Mouse (Mus musculus): ENCODE measurements around the gene 2310022B05Rik.

The 2310022B05Rik gene

GRCm38 (mm10) chr8:124663112-124663873 lies at the start of gene 2310022B05Rik:
Gene 2310022B05Rik (minus strand): TSS chr8:124663369.
- DNase-seq: peak; percentile 91 to 94

DNA sequence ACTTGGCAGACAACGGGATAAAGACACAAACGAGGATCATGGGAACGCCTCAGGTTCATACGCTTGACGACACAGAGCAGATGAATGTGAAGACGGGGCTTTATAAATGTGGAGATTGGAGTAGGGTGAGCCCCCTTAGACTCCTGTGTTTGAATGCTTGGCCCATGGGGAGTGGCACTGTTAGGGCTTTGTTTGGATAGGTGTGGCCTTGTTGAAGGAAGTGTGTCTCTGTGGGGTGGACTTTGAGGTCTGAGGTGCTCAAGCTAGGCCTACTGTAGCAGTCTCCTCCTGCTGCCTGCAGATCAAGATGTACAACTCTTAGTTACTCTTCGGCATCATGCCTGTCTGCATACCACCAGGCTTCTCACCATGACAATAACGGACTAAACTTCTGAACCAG lies 42.7 kb upstream of the 2310022B05Rik start:
- DNase-seq: no peak

DNA sequence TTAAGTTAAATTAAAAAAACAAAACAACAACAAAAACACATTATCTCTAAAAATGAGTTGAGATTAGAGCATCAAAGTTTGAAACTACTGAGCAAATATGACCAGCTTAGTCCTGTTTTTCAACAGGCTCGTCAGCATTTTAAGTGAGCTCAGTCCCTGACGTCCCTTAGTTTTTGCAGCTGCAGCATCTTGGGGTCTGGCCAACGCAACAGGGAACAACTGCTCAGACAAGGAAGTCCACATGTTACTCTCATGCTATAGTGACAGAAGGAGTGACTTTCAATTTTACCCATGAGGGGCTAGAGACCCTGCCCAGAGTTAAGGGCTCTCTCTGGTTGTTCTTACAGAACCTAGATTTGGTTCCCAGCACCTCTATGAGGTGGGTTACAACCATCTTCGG lies 41.2 kb upstream of the 2310022B05Rik start:
- no peak for DNase-seq

DNA sequence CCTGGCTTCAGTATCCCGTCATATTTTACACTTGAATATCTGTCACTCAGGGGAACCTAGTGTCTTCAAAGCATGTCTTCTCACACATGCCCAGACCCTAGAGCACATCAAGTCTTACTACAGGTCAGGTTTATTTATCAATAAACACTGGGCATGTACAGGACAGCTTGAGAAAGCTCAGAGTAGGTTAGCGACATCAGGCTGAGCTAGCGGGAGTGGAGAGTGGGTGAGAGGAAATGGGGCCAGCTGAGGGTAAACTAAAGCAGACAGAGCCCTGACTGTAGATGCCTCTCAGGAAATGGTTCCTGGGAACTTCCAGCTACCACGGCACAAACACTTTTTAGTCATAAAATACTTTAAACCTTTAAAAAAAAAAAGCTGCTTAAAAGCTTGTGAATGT lies 40.4 kb upstream of the 2310022B05Rik start:
- DNase-seq: no peak

GRCm38 (mm10) chr8:124702183-124702582 lies 39.0 kb upstream of the 2310022B05Rik start:
- DNase-seq: no peak

DNA sequence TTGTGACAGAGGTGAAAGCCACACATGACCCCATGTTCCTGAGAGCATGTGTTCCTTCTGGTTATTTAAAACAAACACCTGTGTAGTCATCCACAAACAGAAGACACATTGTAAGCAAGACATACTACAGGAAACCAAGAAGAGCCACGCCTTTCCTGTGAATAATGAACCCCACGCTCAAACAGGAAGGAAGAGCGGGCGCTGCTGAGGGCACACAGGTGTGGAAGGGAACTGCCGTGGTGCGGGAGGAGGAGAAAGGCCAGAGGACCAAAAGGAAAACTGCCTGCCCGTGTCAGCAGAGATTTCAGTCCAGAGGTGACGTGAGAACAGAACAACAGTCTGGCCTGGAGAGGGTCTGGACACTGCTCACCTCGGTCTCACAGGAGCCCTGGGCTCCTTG lies 37.9 kb upstream of the 2310022B05Rik start:
- DNase-seq: no peak

DNA sequence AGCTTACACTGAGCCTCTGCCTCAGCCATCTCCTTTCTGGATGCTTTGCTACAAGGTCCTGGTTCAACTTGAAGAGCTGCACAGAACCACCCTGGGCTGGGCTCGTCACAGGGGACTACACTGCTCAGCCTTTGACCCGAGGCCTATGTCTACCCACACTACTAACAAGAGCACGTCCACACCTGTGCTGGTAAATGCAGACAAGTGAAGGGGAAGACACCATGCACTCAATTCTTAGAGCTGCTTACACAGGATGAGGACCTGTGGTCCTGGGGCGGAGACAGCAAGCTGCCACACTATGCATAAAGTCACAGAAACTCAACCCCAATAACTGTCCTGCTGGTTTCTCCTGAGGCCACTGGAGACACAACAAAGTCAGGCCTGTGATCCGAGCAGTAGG lies 37.1 kb upstream of the 2310022B05Rik start:
- no peak for DNase-seq

DNA sequence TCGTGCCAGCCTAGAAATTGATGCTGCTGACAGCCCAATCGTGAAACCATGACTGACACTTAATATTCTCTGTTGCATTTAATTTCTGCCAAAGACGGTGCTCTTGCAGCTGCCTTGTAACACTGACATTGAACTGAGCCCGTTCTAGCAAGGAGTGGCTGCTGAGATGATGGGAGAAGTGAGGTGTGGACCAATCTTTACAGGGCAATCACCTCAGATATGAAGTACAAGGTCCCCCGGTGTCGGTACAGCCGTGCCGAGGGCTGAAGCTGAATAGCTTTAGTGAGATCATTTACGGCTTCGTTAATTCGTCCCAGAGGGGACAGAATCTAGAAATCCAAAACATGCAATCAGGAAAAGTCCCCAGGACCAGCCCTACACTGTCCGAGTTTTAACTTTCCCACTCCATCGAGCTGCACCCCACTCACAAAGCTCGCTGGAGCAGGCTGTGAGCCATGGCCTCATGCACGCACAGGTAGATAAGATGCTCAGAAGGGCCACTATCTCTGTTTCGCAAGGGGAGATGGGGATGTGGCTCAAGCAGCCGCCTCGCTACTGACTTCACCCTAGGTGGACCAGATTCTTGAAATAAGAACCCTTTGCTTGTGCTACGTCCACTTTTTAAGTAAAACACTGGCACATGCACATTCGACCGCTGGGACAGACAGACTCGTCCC lies 32.4 kb upstream of the 2310022B05Rik start:
- no peak for DNase-seq

GRCm38 (mm10) chr8:124691706-124692105 lies 28.5 kb upstream of the 2310022B05Rik start:
- peak; percentile 50 to 72 for DNase-seq

DNA sequence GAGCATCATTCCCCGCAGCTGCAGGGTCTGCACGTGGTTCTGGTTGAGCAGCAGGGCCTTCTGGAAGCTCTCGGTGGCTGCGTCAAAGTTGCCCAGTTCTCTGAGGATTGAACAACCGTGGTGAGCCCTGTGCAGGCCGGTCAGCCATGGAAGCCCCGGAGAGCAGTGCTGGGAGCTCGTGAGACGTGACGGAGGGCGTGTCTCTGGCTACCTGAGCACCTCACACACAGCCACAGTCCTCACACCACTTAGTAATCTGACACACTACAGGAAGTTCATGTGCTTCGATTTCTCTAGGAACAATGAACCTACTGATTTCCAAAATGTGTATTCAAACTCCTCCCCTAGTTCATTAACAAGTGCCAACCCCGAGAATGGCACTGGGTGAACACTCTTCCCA lies 25.7 kb upstream of the 2310022B05Rik start:
- no peak for DNase-seq

GRCm38 (mm10) chr8:124682218-124682617 lies 19.0 kb upstream of the 2310022B05Rik start:
- DNase-seq: no peak

- peak; percentile 36 to 48 for DNase-seq
Observed at GRCm38 (mm10) chr8:124681792-124682157, 18.6 kb upstream of the 2310022B05Rik start.

GRCm38 (mm10) chr8:124681077-124681791 lies 18.1 kb upstream of the 2310022B05Rik start:
- peak; percentile 74 to 80 for DNase-seq

DNA sequence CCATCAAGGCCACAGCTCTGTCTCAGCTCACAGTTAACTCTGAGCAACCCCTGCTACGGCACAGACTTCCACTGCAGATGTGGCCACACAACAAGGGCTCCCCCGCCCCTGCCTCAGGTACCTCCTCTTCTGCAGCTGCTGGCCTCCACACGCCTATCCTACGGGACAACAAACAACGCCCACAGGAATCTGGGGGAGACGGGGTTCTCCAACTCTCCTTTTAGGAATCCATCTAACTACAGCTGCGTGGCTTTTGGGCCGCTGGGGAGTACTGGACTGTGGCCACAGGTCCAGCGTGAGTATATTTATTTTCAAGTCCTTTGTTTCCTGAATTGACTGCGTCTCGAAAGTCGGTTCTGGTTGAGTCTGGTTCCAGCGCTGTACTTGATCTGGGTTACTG lies 15.1 kb upstream of the 2310022B05Rik start:
- no peak for DNase-seq

GRCm38 (mm10) chr8:124677486-124677885 lies 14.3 kb upstream of the 2310022B05Rik start:
- DNase-seq: peak; percentile 75 to 81

GRCm38 (mm10) chr8:124677078-124677477 lies 13.9 kb upstream of the 2310022B05Rik start:
- no peak for DNase-seq

DNA sequence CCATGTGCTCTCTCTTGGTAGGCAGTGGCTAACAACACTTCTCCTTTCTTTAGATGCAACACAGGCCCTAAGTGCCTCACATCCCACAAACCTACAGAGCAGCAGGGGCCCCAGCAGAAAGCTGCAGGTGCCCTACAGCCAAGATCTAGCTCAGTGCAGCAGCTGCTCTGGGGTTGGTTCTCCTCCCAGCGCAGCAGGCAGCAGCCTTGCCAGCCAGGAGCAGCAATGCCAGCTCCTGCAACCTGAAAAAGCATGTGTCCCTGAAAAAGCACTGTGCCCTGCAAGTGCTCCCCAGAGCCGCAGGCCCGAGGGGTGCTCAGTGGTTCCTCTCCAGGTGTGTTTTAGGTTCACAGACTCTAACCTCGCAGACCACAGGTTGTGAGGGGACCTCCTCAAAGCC lies 13.5 kb upstream of the 2310022B05Rik start:
- no peak for DNase-seq

DNA sequence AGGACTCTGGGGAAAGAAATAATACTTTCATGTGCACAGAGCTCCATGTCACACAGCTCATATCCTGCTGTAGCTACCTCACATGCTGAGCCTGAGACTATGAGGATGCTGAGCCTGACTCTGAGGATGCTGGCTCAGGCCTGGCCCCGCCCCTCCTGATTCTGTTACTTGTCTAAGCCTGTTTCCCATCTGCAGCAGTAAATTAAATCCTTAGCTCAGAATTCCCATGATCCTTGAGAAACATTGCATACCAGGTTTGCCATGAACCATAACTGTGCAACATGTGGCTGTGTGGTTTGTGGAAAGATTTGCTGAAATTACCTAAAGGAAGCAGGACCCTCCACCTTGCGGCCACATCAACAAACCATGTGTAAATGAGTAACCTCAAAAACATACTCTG lies 9.2 kb upstream of the 2310022B05Rik start:
- no peak for DNase-seq

DNA sequence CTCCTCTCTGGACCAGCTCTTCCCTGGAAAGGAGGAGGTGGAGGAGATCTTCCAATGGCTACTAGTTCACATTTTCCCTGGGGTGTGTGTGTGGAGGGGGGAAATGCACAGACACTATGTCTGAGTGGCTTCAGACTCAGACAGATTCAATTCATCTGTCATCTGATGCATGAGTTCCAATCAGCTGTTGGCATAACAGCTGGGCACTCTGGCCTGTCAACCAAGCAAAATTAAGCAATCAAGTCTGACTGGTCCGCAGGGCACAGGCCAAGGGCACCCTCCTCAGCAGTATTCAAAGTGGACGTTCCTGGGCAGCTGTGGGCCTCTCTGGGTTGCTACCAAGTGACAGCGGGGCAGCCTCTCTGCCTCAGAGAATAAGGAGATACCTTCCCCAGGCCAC lies 5.6 kb upstream of the 2310022B05Rik start:
- DNase-seq: no peak

- DNase-seq: no peak
Observed at GRCm38 (mm10) chr8:124664414-124664813, 1.2 kb upstream of the 2310022B05Rik start.

DNA sequence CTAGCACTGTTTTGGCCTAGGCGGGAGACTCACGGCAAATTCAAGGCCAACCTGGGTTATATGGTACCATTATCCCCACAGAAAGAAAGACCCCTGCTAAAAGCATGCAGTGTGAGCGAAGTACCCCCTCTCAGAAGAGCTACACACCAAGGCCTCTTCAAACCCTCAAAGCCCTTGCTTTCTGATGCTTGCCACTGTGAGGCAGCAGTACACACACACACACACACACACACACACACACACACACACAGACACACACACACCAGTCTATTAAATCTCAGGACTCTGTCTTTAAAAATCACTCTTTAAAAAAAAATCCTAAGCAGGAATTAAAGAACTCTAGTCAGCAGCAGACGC lies 683 bp upstream of the 2310022B05Rik start:
- no peak for DNase-seq

GRCm38 (mm10) chr8:124662446-124663111 lies 590 bp downstream of the 2310022B05Rik start:
- DNase-seq: no peak

DNA sequence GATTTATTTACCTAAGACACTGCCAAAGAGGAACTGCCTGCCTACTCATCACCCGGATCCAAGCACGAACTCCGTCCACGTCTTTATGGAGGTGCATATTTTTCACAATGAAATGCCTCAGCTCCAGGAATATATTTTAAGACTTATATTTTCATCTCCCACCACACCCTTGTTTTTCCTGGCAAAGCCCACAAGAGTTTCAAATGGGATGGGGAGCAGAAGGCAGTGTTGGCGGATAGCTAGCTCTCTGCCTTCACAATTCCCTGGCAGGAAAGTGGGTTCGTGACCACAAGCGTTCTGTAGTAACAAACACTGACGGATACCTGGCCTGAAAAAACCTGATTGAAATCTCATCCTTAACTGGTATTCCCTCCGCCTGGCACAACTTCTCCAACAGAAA lies 1.4 kb downstream of the 2310022B05Rik start:
- no peak for DNase-seq

Measured in lung, adult 18-20 months (tissue).